Mouse (Mus musculus) E14TG2a.4 (cell line): ENCODE data around the gene Fam168b.

Source experiments
- CTCF ChIP-seq: conservative IDR thresholded peaks from 2 replicates; pipeline ENCODE4 v1.5.1; 2014; ENCODE audit warnings: low read length
- NANOG ChIP-seq: IDR thresholded peaks from 2 replicates; pipeline ENCODE4 v1.6.1; 2014; ENCODE audit warnings: borderline replicate concordance, low read length, mixed read lengths
- POU5F1 ChIP-seq: IDR thresholded peaks from 2 replicates; pipeline ENCODE4 v1.6.1; 2014; ENCODE audit warnings: low read length, borderline replicate concordance

- no peak for TF ChIP-seq CTCF
- TF ChIP-seq NANOG: no peak
- no peak for TF ChIP-seq POU5F1
Observed at GRCm38 (mm10) chr1:34815843-34816242, 27.0 kb downstream of the Fam168b start.
